Mouse (Mus musculus) E14TG2a.4 (cell line): ENCODE results near the gene Pole4.

ENCODE experiments used
- CTCF ChIP-seq: conservative IDR thresholded peaks from 2 replicates; pipeline ENCODE4 v1.5.1; 2014; ENCODE audit warnings: low read length
- NANOG ChIP-seq: IDR thresholded peaks from 2 replicates; pipeline ENCODE4 v1.6.1; 2014; ENCODE audit warnings: borderline replicate concordance, low read length, mixed read lengths
- POU5F1 ChIP-seq: IDR thresholded peaks from 2 replicates; pipeline ENCODE4 v1.6.1; 2014; ENCODE audit warnings: low read length, borderline replicate concordance

GRCm38 (mm10) chr6:82707742-82708141 is 2.6 kb upstream of the Pole4 start:
- TF ChIP-seq CTCF (no peak), POU5F1 (no peak), NANOG (no peak)
